Mouse (Mus musculus) forebrain, embryonic 11.5 days (tissue): ENCODE data around the gene Hpn. TPM values are rescaled to one million over a fixed set of nuclear protein-coding genes. Genes with fewer than 3 reads are reported as not detected.
A peak's percentile ranks its signal among the peaks of the same experiment; 100 is the strongest.

Experiments
- ATAC-seq: fragments of 200-750 bp; cut with Nextera tagmentation; replicated peaks from 2 replicates; pipeline ENCODE4 v1.8.0; 2017; ENCODE audit warnings: moderate TSS enrichment; ENCODE audit not compliant: low FRiP score
- DNase-seq: peaks from one replicate; pipeline ENCODE4 v3.0.0-alpha.2; 2017; ENCODE audit warnings: low spot score
- H3K27ac ChIP-seq: fragments of 300-500 bp; sonication (generic); 2 replicates; pipeline ENCODE4 v1.5.1; 2014; ENCODE audit warnings: low read depth, low read length
- H3K27me3 ChIP-seq: fragments of 300-500 bp; sonication (generic); 2 replicates; pipeline ENCODE4 v1.6.1; 2014; ENCODE audit warnings: mild to moderate bottlenecking, low read length, mixed read lengths; ENCODE audit not compliant: control insufficient read depth, insufficient read depth
- H3K36me3 ChIP-seq: fragments of 300-500 bp; sonication (generic); 2 replicates; pipeline ENCODE4 v1.6.1; 2014; ENCODE audit warnings: mild to moderate bottlenecking, low read length, moderate library complexity, mixed read lengths; ENCODE audit not compliant: control insufficient read depth, insufficient read depth
- H3K4me1 ChIP-seq: fragments of 300-500 bp; sonication (generic); replicated peaks from 2 replicates; pipeline ENCODE4 v1.6.1; 2014; ENCODE audit warnings: low read length, mixed read lengths; ENCODE audit not compliant: control insufficient read depth, insufficient read depth
- H3K4me2 ChIP-seq: fragments of 300-500 bp; sonication (generic); 2 replicates; pipeline ENCODE4 v1.6.1; 2014; ENCODE audit warnings: low read depth, mild to moderate bottlenecking, low read length, moderate library complexity, mixed read lengths; ENCODE audit not compliant: severe bottlenecking
- H3K4me3 ChIP-seq: fragments of 300-500 bp; sonication (generic); 2 replicates; pipeline ENCODE4 v1.5.1; 2014; ENCODE audit warnings: low read depth, low read length
- H3K9ac ChIP-seq: fragments of 300-500 bp; sonication (generic); 2 replicates; pipeline ENCODE4 v1.6.1; 2014; ENCODE audit warnings: low read length
- H3K9me3 ChIP-seq: fragments of 300-500 bp; sonication (generic); 2 replicates; pipeline ENCODE4 v1.6.1; 2016; ENCODE audit warnings: low read length, mixed read lengths; ENCODE audit not compliant: control insufficient read depth
- WGBS: fragments of 180-500 bp; shearing (Covaris S2); extraction: QIAGEN DNeasy Blood & Tissue Kit; methylation state at CpG from one replicate; pipeline ENCODE4 v1.1.7; 2014; 5-methylcytosine and 5-hydroxymethylcytosine counted together
- polyA plus RNA-seq: library from polyadenylated mRNA; unstranded; fragments of >200 nt; fragmentation: Nextera tagmentation; extraction: Ambion mirVana; gene quantifications from 2 replicates; pipeline ENCODE4 v1.2.1, GENCODE M21; 2014

The Hpn gene
- polyA plus RNA-seq, 1 experiment from 2014 or later, result 0.29 TPM

GRCm38 (mm10) chr7:31097583-31098248 is 17.4 kb downstream of the Hpn start:
- Histone ChIP-seq H3K27ac (no peak overlapping the region), H3K9me3 (no peaks in the 10 kb centered on the region), H3K4me2 (peak overlapping the region; percentile 29; the same call in 1 of the 2 replicates), H3K27me3 (no peaks in the 10 kb centered on the region), H3K4me1 (no peaks in the 10 kb centered on the region), H3K9ac (no peak overlapping the region; the same call in 1 of the 2 replicates), H3K36me3 (no peaks in the 10 kb centered on the region), H3K4me3 (peak overlapping the region; percentile 11; the same call in 1 of the 2 replicates)
- DNase-seq (peak; percentile 94), ATAC-seq (peak; percentile 94)
- WGBS, result 46% methylated on average over 19 of the region's 20 CpGs

GRCm38 (mm10) chr7:31096892-31097564 is 18.1 kb downstream of the Hpn start:
- no peak for DNase-seq
- 74% methylated on average over 9 of the region's 9 CpGs for WGBS
- Histone ChIP-seq H3K9ac (no peak overlapping the region), H3K4me3 (no peak overlapping the region), H3K36me3 (no peaks in the 10 kb centered on the region), H3K4me1 (no peaks in the 10 kb centered on the region), H3K27ac (no peak overlapping the region), H3K9me3 (no peaks in the 10 kb centered on the region), H3K4me2 (no peak overlapping the region), H3K27me3 (no peaks in the 10 kb centered on the region)
- ATAC-seq, result no peak

DNA sequence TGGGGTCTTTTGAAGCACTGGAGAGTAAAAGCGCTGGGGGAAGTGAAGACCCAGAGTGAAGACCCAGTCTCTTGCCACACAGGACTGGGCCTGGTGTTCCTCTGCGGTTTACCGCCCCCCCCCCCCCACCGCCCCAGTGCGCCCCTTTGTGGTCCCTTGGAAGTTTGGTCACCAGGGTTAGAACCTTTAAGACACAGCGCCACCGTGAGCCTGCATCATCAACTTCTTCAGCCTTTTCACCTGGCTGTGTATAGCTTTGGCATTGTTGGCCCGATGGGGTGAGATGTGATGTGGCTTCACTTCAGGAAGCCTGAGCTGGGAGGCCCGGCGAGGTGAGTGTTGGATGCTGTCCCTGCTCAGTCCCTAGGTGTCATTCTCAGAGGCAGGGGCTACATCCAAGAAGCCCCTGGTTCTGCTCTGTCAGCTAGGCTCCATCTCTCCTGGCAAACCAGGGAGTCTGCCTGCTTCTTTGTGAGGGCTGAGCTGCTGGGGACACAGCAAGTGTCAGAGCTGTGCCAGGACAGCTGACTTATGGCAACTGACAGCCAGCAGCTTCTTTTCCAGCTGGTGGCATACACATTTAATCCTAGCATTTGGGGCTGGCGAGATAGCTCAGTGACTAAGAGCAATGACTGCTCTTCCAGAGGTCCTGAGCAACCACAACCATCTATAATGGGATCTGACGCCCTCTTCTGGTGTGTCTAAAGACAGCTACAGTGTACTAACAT is 20.2 kb downstream of the Hpn start:
- ATAC-seq (no peak), DNase-seq (no peak)
- Histone ChIP-seq H3K4me1 (no peaks in the 10 kb centered on the region), H3K4me2 (no peak overlapping the region), H3K9me3 (no peaks in the 10 kb centered on the region), H3K27ac (no peak overlapping the region), H3K36me3 (no peaks in the 10 kb centered on the region), H3K27me3 (no peaks in the 10 kb centered on the region), H3K9ac (no peak overlapping the region), H3K4me3 (no peak overlapping the region)
- 25% methylated on average over 12 of the region's 12 CpGs for WGBS

DNA sequence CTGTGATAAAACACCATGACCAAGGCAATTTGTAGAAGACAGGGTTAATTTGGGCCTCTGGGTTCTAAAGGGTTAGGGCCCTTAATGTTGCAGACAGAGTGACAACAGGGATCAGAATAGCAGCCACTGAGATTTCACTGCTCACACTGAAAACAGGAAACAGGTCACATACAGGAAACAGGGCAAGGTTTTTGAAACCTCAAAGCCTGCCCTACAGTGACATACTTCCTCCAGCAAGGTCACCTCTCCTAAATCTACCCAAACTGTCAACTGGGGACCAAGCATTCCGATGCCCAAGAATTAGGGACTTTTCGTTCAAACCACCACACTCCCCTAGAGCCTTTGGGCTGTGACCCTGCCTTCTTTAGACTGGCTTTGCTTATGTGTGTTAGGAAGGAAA is 25.4 kb downstream of the Hpn start:
- DNase-seq, result no peak

GRCm38 (mm10) chr7:31088206-31088605 is 26.9 kb downstream of the Hpn start:
- H3K4me1 ChIP-seq, result 0 out of 2 replicates have a peak, but pooled peaks cover 3% of the 10 kb centered on the region
- 60% methylated on average over 3 of the region's 3 CpGs for WGBS
- H3K27ac ChIP-seq, result no peak overlapping the region
- ATAC-seq (no peak), DNase-seq (no peak)
- no peak overlapping the region for H3K9ac ChIP-seq
- no peaks in the 10 kb centered on the region for H3K36me3 ChIP-seq
- H3K27me3 ChIP-seq, result no peaks in the 10 kb centered on the region
- no peaks in the 10 kb centered on the region for H3K9me3 ChIP-seq
- H3K4me3 ChIP-seq, result no peak overlapping the region
- H3K4me2 ChIP-seq, result no peak overlapping the region

More for the DNA sequence above, 25.4 kb downstream of the Hpn start:
- H3K36me3 ChIP-seq, result no peaks in the 10 kb centered on the region
- H3K4me1 ChIP-seq, result 0 out of 2 replicates have a peak, but pooled peaks cover 3% of the 10 kb centered on the region
- no peak overlapping the region for H3K4me3 ChIP-seq
- H3K27me3 ChIP-seq, result no peaks in the 10 kb centered on the region
- no peak overlapping the region for H3K9ac ChIP-seq
- H3K9me3 ChIP-seq, result no peaks in the 10 kb centered on the region
- ATAC-seq, result no peak
- H3K27ac ChIP-seq, result no peak overlapping the region
- H3K4me2 ChIP-seq, result no peak overlapping the region
- 98% methylated on average over 2 of the region's 2 CpGs for WGBS

- ATAC-seq, result no peak
- Histone ChIP-seq H3K27me3 (no peaks in the 10 kb centered on the region), H3K27ac (no peak overlapping the region), H3K4me1 (0 out of 2 replicates have a peak, but pooled peaks cover 3% of the 10 kb centered on the region), H3K9me3 (no peaks in the 10 kb centered on the region), H3K4me2 (no peak overlapping the region), H3K4me3 (no peak overlapping the region), H3K36me3 (no peaks in the 10 kb centered on the region), H3K9ac (no peak overlapping the region)
- 84% methylated on average over 2 of the region's 2 CpGs for WGBS
- no peak for DNase-seq
Measured at GRCm38 (mm10) chr7:31087262-31087661, 27.8 kb downstream of the Hpn start.

GRCm38 (mm10) chr7:31086175-31086755 is 28.8 kb downstream of the Hpn start:
- ATAC-seq (no peak), DNase-seq (no peak)
- H3K9me3 ChIP-seq, result no peaks in the 10 kb centered on the region
- H3K4me1 ChIP-seq, result 0 out of 2 replicates have a peak, but pooled peaks cover 3% of the 10 kb centered on the region
- H3K4me3 ChIP-seq, result no peak overlapping the region
- WGBS, result 93% methylated on average over 9 of the region's 9 CpGs
- no peak overlapping the region for H3K9ac ChIP-seq
- H3K36me3 ChIP-seq, result no peaks in the 10 kb centered on the region
- H3K27me3 ChIP-seq, result no peaks in the 10 kb centered on the region
- no peak overlapping the region for H3K27ac ChIP-seq
- H3K4me2 ChIP-seq, result no peak overlapping the region

DNA sequence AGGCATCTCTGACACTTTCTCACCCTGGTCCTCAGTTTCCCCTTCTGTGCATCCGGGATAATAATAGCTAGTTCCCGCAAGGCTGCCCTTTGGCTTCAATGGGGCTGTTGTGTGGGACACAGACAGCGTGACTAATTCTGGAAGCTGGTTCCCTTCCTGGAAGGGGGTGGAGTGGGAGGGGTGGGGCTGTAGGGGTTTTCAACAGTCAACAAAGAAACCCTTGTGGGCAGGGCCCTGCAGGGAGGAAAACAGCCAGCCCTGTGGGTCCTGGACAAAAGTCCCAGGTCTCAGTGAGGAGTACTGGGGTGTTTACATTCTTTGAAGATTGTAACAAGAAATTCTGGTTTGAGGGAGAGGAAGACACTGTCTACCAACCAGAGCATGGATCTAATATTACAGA is 29.9 kb downstream of the Hpn start:
- 0 out of 2 replicates have a peak, but pooled peaks cover 3% of the 10 kb centered on the region for H3K4me1 ChIP-seq
- ATAC-seq (0 out of 2 replicates have a peak, but pooled peaks have one; percentile 27), DNase-seq (no peak)
- no peak overlapping the region for H3K4me2 ChIP-seq
- H3K36me3 ChIP-seq, result no peaks in the 10 kb centered on the region
- H3K27me3 ChIP-seq, result no peaks in the 10 kb centered on the region
- H3K9me3 ChIP-seq, result no peaks in the 10 kb centered on the region
- 24% methylated on average over 3 of the region's 3 CpGs for WGBS
- H3K4me3 ChIP-seq, result no peak overlapping the region
- H3K9ac ChIP-seq, result no peak overlapping the region
- H3K27ac ChIP-seq, result no peak overlapping the region
